In genomic region chr9:32901287-32901686, GRCm38 (mm10) we compare ENCODE assay signal across 10 mouse cellular contexts.
DNase-seq lines count a peak whose midpoint lies in the region; ATAC-seq and TF ChIP-seq lines count a peak whose summit lies in the region.
"Had no signal": no experiment of that assay in that cellular context is flagged by ENCODE, and none has a peak within 500 bp of the region (broad histone marks: within the 10 kb centered on the region; RNA-seq: fewer than 3 reads in every experiment).

No protein-coding gene starts in this region.

- no peak for TF ChIP-seq CTCF in hindbrain, postnatal 0 days (IDR thresholded peaks at IDR 0.05; ENCODE audit: low read depth)

- no peak overlapping the region for H3K9ac ChIP-seq in hindbrain, embryonic 11.5 days (ENCODE audit: low read depth, low read length)
- H3K9ac ChIP-seq in hindbrain, postnatal 0 days (replicated peaks; ENCODE audit: low read length): no peak overlapping the region
- no peak overlapping the region for H3K9ac ChIP-seq in heart, embryonic 12.5 days
- H3K9ac ChIP-seq: embryonic facial prominence, embryonic 13.5 days; midbrain, embryonic 12.5 days had no signal

- WGBS in hindbrain, embryonic 11.5 days: 24% methylated on average over 4 of the region's 4 CpGs
- 32% methylated on average over 4 of the region's 4 CpGs for WGBS in hindbrain, postnatal 0 days
- WGBS in heart, embryonic 12.5 days: 62% methylated on average over 4 of the region's 4 CpGs

- no peak overlapping the region for H3K4me2 ChIP-seq in hindbrain, embryonic 11.5 days (replicated peaks; ENCODE audit: low read depth, low read length)
- no peak overlapping the region for H3K4me2 ChIP-seq in hindbrain, postnatal 0 days (ENCODE audit: low read depth, low read length)
- no peak overlapping the region for H3K4me2 ChIP-seq in heart, embryonic 12.5 days
- H3K4me2 ChIP-seq: embryonic facial prominence, embryonic 13.5 days; midbrain, embryonic 12.5 days had no signal

- H3K27me3 ChIP-seq in hindbrain, embryonic 11.5 days (ENCODE audit: control insufficient read depth, insufficient read depth, low read length): no peaks in the 10 kb centered on the region
- no peaks in the 10 kb centered on the region for H3K27me3 ChIP-seq in hindbrain, postnatal 0 days (ENCODE audit: insufficient read depth, low read length)
- no peaks in the 10 kb centered on the region for H3K27me3 ChIP-seq in heart, embryonic 12.5 days (replicated peaks)
- H3K27me3 ChIP-seq: midbrain, embryonic 12.5 days had no signal

- no peaks in the 10 kb centered on the region for H3K9me3 ChIP-seq in hindbrain, embryonic 11.5 days (ENCODE audit: control insufficient read depth, low read length)
- H3K9me3 ChIP-seq in hindbrain, postnatal 0 days (ENCODE audit: low read length): no peaks in the 10 kb centered on the region
- H3K9me3 ChIP-seq in heart, embryonic 12.5 days (replicated peaks): no peaks in the 10 kb centered on the region
- H3K9me3 ChIP-seq: embryonic facial prominence, embryonic 13.5 days; midbrain, embryonic 12.5 days had no signal

- peaks cover 2% of the 10 kb centered on the region; the same call in 1 of the 2 replicates for H3K4me1 ChIP-seq in hindbrain, embryonic 11.5 days (replicated peaks; ENCODE audit: control insufficient read depth, insufficient read depth, low read length)
- no peaks in the 10 kb centered on the region for H3K4me1 ChIP-seq in hindbrain, postnatal 0 days (ENCODE audit: insufficient read depth, low read length)
- H3K4me1 ChIP-seq in heart, embryonic 12.5 days (replicated peaks): peaks cover 4% of the 10 kb centered on the region; the same call in 1 of the 2 replicates
- H3K4me1 ChIP-seq: embryonic facial prominence, embryonic 13.5 days; midbrain, embryonic 12.5 days had no signal

- no peak overlapping the region for H3K27ac ChIP-seq in hindbrain, embryonic 11.5 days (ENCODE audit: low read depth, low read length)
- no peak overlapping the region for H3K27ac ChIP-seq in hindbrain, postnatal 0 days
- no peak overlapping the region for H3K27ac ChIP-seq in heart, embryonic 12.5 days (ENCODE audit: poor library complexity, severe bottlenecking)
- H3K27ac ChIP-seq: embryonic facial prominence, embryonic 13.5 days; midbrain, embryonic 12.5 days had no signal

- H3K4me3 ChIP-seq in hindbrain, embryonic 11.5 days (ENCODE audit: low read depth, low read length): no peak overlapping the region
- H3K4me3 ChIP-seq in hindbrain, postnatal 0 days (ENCODE audit: low read length): no peak overlapping the region
- H3K4me3 ChIP-seq in heart, embryonic 12.5 days: no peak overlapping the region
- H3K4me3 ChIP-seq: embryonic facial prominence, embryonic 13.5 days; midbrain, embryonic 12.5 days had no signal

- peak; percentile 21 for DNase-seq in hindbrain, embryonic 11.5 days (ENCODE audit: low spot score)
- no peak for DNase-seq in hindbrain, postnatal 0 days (ENCODE audit: low spot score)
- peak; percentile 72 to 86 for DNase-seq in kidney, postnatal 25 days
- DNase-seq in retina, postnatal 1 day: peak; percentile 12
- DNase-seq in layer of hippocampus, adult 9-10 months (ENCODE audit: low spot score): no peak
- DNase-seq in cerebellum, postnatal 25 days: no peak
- no peak for DNase-seq in thymus, postnatal 25 days

- no peaks in the 10 kb centered on the region for H3K36me3 ChIP-seq in hindbrain, embryonic 11.5 days (ENCODE audit: control insufficient read depth, insufficient read depth, low read length)
- no peaks in the 10 kb centered on the region for H3K36me3 ChIP-seq in hindbrain, postnatal 0 days (ENCODE audit: insufficient read depth, low read length)
- H3K36me3 ChIP-seq in heart, embryonic 12.5 days: no peaks in the 10 kb centered on the region
- H3K36me3 ChIP-seq: embryonic facial prominence, embryonic 13.5 days; midbrain, embryonic 12.5 days had no signal

- no peak for ATAC-seq in hindbrain, embryonic 11.5 days (ENCODE audit: low FRiP score)
- ATAC-seq in hindbrain, postnatal 0 days: no peak
- peak; percentile 39; the same call in 1 of the 2 replicates for ATAC-seq in heart, embryonic 12.5 days (ENCODE audit: insufficient number of reproducible peaks, low FRiP score)

Comparison
In these comparisons a context has a peak if more than half of its experiments do, and no peak if none do; other contexts are left out.
1. DNase-seq: peak in hindbrain, embryonic 11.5 days (single experiment), kidney, postnatal 25 days (2 of 2) and retina, postnatal 1 day (single experiment); none in hindbrain, postnatal 0 days (single experiment), layer of hippocampus, adult 9-10 months (single experiment), cerebellum, postnatal 25 days (0 of 2) and thymus, postnatal 25 days (single experiment).